Mouse (Mus musculus): ENCODE results near the gene Bcl2l2.
A peak's percentile ranks its signal among the peaks of the same experiment; 100 is the strongest.

Gene Bcl2l2

GRCm38 (mm10) chr14:54883154-54884021 is at the start of gene Bcl2l2, which contains the start of gene Gm20521:
TSS of gene Bcl2l2 (plus strand) at chr14:54883377.
TSS of gene Gm20521 (plus strand) at chr14:54883441.
- peak; percentile 82 for DNase-seq (ENCODE audit: low read depth, low spot score)

- peak; percentile 41 for DNase-seq (ENCODE audit: low read depth, low spot score)
These were observed 39.7 kb upstream of the Bcl2l2 start for GRCm38 (mm10) chr14:54843461-54843860.

- no peak for DNase-seq (ENCODE audit: low read depth, low spot score)
These were observed 27.5 kb upstream of the Bcl2l2 start for GRCm38 (mm10) chr14:54855726-54856125.

- DNase-seq (ENCODE audit: low read depth, low spot score) = no peak
These were observed 26.5 kb upstream of the Bcl2l2 start for GRCm38 (mm10) chr14:54856703-54857102.

- no peak for DNase-seq (ENCODE audit: low read depth, low spot score)
These were observed 25.3 kb upstream of the Bcl2l2 start for GRCm38 (mm10) chr14:54857891-54858290.

- DNase-seq (ENCODE audit: low read depth, low spot score) = no peak
These were observed 22.7 kb upstream of the Bcl2l2 start for GRCm38 (mm10) chr14:54860511-54860910.

- DNase-seq (ENCODE audit: low read depth, low spot score) = peak; percentile 91
These were observed 19.5 kb upstream of the Bcl2l2 start for GRCm38 (mm10) chr14:54863501-54864312.

- DNase-seq (ENCODE audit: low read depth, low spot score) = no peak
These were observed 18.7 kb upstream of the Bcl2l2 start for GRCm38 (mm10) chr14:54864313-54865036.

GRCm38 (mm10) chr14:54865626-54866025 is 17.6 kb upstream of the Bcl2l2 start:
- no peak for DNase-seq (ENCODE audit: low read depth, low spot score)

GRCm38 (mm10) chr14:54866268-54866667 is 16.9 kb upstream of the Bcl2l2 start:
- no peak for DNase-seq (ENCODE audit: low read depth, low spot score)

- DNase-seq (ENCODE audit: low read depth, low spot score) = no peak
These were observed 16.2 kb upstream of the Bcl2l2 start for GRCm38 (mm10) chr14:54866936-54867335.

- DNase-seq (ENCODE audit: low read depth, low spot score) = no peak
These were observed 15.2 kb upstream of the Bcl2l2 start for GRCm38 (mm10) chr14:54868026-54868425.

- no peak for DNase-seq (ENCODE audit: low read depth, low spot score)
These were observed 12.3 kb upstream of the Bcl2l2 start, which contains the start of gene Homez for GRCm38 (mm10) chr14:54870861-54871260. TSS of gene Homez (minus strand) at chr14:54870961.

- no peak for DNase-seq (ENCODE audit: low read depth, low spot score)
These were observed 9.0 kb upstream of the Bcl2l2 start for GRCm38 (mm10) chr14:54874165-54874564.

- DNase-seq (ENCODE audit: low read depth, low spot score) = no peak
These were observed 7.2 kb upstream of the Bcl2l2 start for GRCm38 (mm10) chr14:54875844-54876538.

- DNase-seq (ENCODE audit: low read depth, low spot score) = peak; percentile 80
These were observed 6.6 kb upstream of the Bcl2l2 start for GRCm38 (mm10) chr14:54876539-54877047.

- DNase-seq (ENCODE audit: low read depth, low spot score) = peak; percentile 47
These were observed 6.0 kb upstream of the Bcl2l2 start, which contains the start of gene Ppp1r3e for GRCm38 (mm10) chr14:54877048-54877715. TSS of gene Ppp1r3e (minus strand) at chr14:54877550.

- no peak for DNase-seq (ENCODE audit: low read depth, low spot score)
These were observed 990 bp downstream of the Bcl2l2 start for GRCm38 (mm10) chr14:54884022-54884712.

GRCm38 (mm10) chr14:54885309-54885708 is 2.1 kb downstream of the Bcl2l2 start:
- no peak for DNase-seq (ENCODE audit: low read depth, low spot score)

GRCm38 (mm10) chr14:54892200-54892599 is 9.0 kb downstream of the Bcl2l2 start, which contains the start of gene Pabpn1:
TSS of gene Pabpn1 (plus strand) at chr14:54892500.
- no peak for DNase-seq (ENCODE audit: low read depth, low spot score)
